Mouse (Mus musculus) gastrocnemius, adult 8-10 months (tissue): ENCODE results near the gene Slc12a1. TPM values are rescaled to one million over a fixed set of nuclear protein-coding genes. Genes with fewer than 3 reads are reported as not detected.

Experiments
- DNase-seq, 2 experiments: peaks; one replicate each; pipeline ENCODE4 v3.0.0; 2022; ENCODE audit warnings: low spot score in 2 of 2
- total RNA-seq, 4 experiments: library from RNA; stranded (reverse); gene quantifications; 2 replicates each; pipeline ENCODE4 v1.2.4; 2022

Gene Slc12a1
- total RNA-seq, 4 experiments from 2014 or later: not detected

- no peak for DNase-seq
These were observed 101.4 kb downstream of the Slc12a1 start for GRCm38 (mm10) chr2:125253699-125254098.

- DNase-seq: no peak
These were observed 102.3 kb downstream of the Slc12a1 start for GRCm38 (mm10) chr2:125254630-125255029.

DNA sequence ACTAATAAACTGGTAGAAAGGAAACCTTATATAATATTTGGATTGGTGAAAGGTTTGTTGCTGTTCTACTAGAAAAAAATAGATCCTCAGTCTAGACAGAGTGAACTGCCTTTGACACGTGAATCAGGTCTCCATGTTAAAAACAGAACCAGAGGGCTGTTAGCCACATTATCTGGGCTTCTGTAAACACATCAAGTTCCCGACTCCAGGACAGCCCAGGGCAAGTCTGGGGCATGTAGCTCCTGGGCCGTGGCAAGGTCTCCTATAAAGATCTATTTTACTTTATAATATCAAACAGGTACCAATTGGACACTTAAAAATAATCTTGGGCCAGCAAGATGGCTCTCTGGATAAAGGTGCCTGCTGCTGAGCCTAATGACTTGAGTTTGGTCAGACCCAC, 103.6 kb downstream of the Slc12a1 start:
- no peak for DNase-seq

- DNase-seq: no peak
These were observed 107.2 kb downstream of the Slc12a1 start for GRCm38 (mm10) chr2:125259230-125260120.

DNA sequence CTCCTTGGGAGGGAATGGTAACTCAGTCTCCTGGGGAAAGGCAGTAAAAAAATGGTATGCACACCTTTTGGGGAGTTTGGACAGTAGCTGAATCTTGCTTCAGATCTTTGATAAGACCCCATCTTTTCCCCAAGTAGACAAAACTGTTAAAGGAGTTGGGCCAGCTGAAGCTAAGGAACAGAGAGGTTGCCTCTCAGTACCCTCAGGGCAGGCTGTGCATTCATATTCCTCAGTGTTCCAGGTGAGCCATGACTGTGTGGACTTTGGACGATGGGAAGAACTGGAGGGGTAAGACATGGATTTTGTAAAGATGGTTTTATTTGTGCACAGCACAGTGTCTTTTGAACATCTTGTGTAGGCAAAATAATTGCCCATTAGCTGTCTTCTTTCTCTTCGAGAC, 108.0 kb downstream of the Slc12a1 start:
- no peak for DNase-seq

- peak in 1 of 2 experiments; percentile 26 for DNase-seq
These were observed 110.8 kb downstream of the Slc12a1 start for GRCm38 (mm10) chr2:125263056-125263455.

DNA sequence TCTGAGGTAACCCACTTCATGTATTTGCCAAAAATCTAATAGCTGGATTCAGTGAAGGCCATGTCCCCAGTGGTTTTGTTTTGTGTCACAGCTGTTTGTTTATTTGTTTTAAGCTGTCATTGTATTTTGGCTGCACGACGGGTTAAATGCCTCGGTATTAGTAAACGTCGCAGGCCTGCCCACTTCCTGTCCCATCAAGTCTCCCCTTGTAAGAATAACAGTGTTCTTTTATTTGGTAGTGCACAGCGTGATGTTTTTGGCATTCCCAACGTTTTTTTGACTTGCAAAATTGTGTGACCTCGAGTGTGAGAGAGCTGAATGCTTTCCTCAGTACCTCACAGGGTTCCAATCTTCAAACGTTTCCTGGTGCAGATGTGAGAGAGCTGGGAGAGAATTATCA, 111.4 kb downstream of the Slc12a1 start:
- no peak for DNase-seq

- no peak for DNase-seq
These were observed 116.6 kb downstream of the Slc12a1 start for GRCm38 (mm10) chr2:125268876-125269275.

- no peak for DNase-seq
These were observed 123.3 kb downstream of the Slc12a1 start for GRCm38 (mm10) chr2:125275617-125276016.

- DNase-seq: no peak
These were observed 124.4 kb downstream of the Slc12a1 start for GRCm38 (mm10) chr2:125276692-125277091.

- DNase-seq: peak; percentile 24 to 53
These were observed 126.2 kb downstream of the Slc12a1 start for GRCm38 (mm10) chr2:125278474-125278873.

Other genes starting within 250 kb of the Slc12a1 start
- gene Slc24a5, start 84.4 kb upstream of the Slc12a1 start, total RNA-seq: not detected
- gene Myef2, start 28.8 kb upstream of the Slc12a1 start, total RNA-seq: 1 to 10 TPM; 1.2 to 1.7 (median 1.3) TPM
- not detected for gene Ctxn2, start 15.8 kb upstream of the Slc12a1 start, total RNA-seq
- gene Dut, start 94.7 kb downstream of the Slc12a1 start, total RNA-seq: 1 to 10 TPM; 6.7 to 8.3 (median 7.6) TPM